Mouse (Mus musculus) 3T3-L1 (cell line): Measurements from ENCODE around the gene St6galnac5.

ENCODE experiments used
- DNase-seq: peaks from one replicate; pipeline ENCODE4 v3.0.0-alpha.2; 2015; ENCODE audit warnings: low read depth, low spot score

St6galnac5 gene

GRCm38 (mm10) chr3:152981988-152982387, at the start of gene St6galnac5:
St6galnac5 (minus strand) TSS chr3:152982246.
- no peak for DNase-seq

GRCm38 (mm10) chr3:153030756-153031155, 48.7 kb upstream of the St6galnac5 start:
- DNase-seq: no peak

GRCm38 (mm10) chr3:153024016-153024415, 42.0 kb upstream of the St6galnac5 start:
- DNase-seq: no peak

- DNase-seq: no peak
These were observed 36.0 kb upstream of the St6galnac5 start for GRCm38 (mm10) chr3:153018051-153018450.

- DNase-seq: no peak
These were observed 34.3 kb upstream of the St6galnac5 start for GRCm38 (mm10) chr3:153016355-153016754.

- DNase-seq: no peak
These were observed 24.8 kb upstream of the St6galnac5 start for GRCm38 (mm10) chr3:153006893-153007292.

- no peak for DNase-seq
These were observed 16.9 kb upstream of the St6galnac5 start for GRCm38 (mm10) chr3:152998901-152999300.

GRCm38 (mm10) chr3:152998106-152998505, 16.1 kb upstream of the St6galnac5 start:
- DNase-seq: no peak

GRCm38 (mm10) chr3:152993608-152994007, 11.6 kb upstream of the St6galnac5 start:
- no peak for DNase-seq

- DNase-seq: no peak
These were observed 8.7 kb upstream of the St6galnac5 start for GRCm38 (mm10) chr3:152990787-152991186.

GRCm38 (mm10) chr3:152980978-152981974, 770 bp downstream of the St6galnac5 start:
- no peak for DNase-seq

- DNase-seq: no peak
These were observed 1.6 kb downstream of the St6galnac5 start for GRCm38 (mm10) chr3:152980431-152980830.

- DNase-seq: no peak
These were observed 2.5 kb downstream of the St6galnac5 start for GRCm38 (mm10) chr3:152979481-152980092.

- DNase-seq: peak; percentile 7
These were observed 10.7 kb downstream of the St6galnac5 start for GRCm38 (mm10) chr3:152971373-152971772.

GRCm38 (mm10) chr3:152969774-152970347, 12.2 kb downstream of the St6galnac5 start:
- DNase-seq: no peak

- DNase-seq: no peak
These were observed 20.1 kb downstream of the St6galnac5 start for GRCm38 (mm10) chr3:152961855-152962376.

GRCm38 (mm10) chr3:152958358-152959150, 23.5 kb downstream of the St6galnac5 start:
- peak; percentile 67 for DNase-seq

- no peak for DNase-seq
These were observed 25.3 kb downstream of the St6galnac5 start for GRCm38 (mm10) chr3:152956771-152957170.

GRCm38 (mm10) chr3:152956038-152956437, 26.0 kb downstream of the St6galnac5 start:
- DNase-seq: no peak

- no peak for DNase-seq
These were observed 30.2 kb downstream of the St6galnac5 start for GRCm38 (mm10) chr3:152951634-152952545.
